Mouse (Mus musculus): Measurements from ENCODE around the gene Psme1.

- TF ChIP-seq CTCF (IDR thresholded peaks at IDR 0.05; ENCODE audit: low read depth) (no peak), EP300 (IDR thresholded peaks at IDR 0.05; ENCODE audit: low read depth) (no peak)
Measured at GRCm38 (mm10) chr14:55557587-55557986, 20.3 kb upstream of the Psme1 start.
